Mouse (Mus musculus): ENCODE measurements around the gene Adh6a.

DNA sequence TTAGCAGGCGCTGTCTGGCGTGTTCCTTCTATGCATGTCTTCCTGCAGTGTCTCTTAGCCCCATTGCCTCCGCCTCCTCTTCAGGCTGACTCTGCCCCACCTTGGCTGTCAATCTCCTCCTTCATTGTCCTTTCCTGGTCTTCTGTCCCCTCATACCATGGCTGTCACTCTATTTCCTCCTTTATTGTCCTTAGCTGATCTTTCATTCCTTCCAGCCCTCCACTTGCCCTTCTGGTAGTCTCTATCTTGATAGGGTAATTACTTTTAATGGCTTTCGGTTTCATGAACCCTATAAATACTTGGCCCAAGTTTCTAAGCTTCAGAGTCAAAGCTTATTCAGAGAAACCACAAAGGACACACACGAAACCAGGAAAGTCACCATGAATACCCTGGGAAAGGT lies at the start of gene Adh6a:
- no peak for TF ChIP-seq MAX (IDR thresholded peaks at IDR 0.05; ENCODE audit: low read length)
- no peak for TF ChIP-seq MYC (IDR thresholded peaks at IDR 0.05; ENCODE audit: low read depth, low read length)
- no peak for TF ChIP-seq POLR2AphosphoS2 (IDR thresholded peaks at IDR 0.05; ENCODE audit: low read length)
